Mouse (Mus musculus) limb, embryonic 13.5 days (tissue): ENCODE data around the gene Wwp2. TPM values are rescaled to one million over a fixed set of nuclear protein-coding genes. Genes with fewer than 3 reads are reported as not detected.

Experiments used
- ATAC-seq: fragments of 200-750 bp; cut with Nextera tagmentation; 2 replicates; pipeline ENCODE4 v1.8.0; 2017; ENCODE audit warnings: low read depth, moderate number of reproducible peaks, moderate TSS enrichment; ENCODE audit not compliant: low FRiP score
- H3K27ac ChIP-seq: fragments of 300-500 bp; sonication (generic); 2 replicates; pipeline ENCODE4 v1.5.1; 2015; ENCODE audit warnings: inconsistent platforms, mild to moderate bottlenecking, moderate library complexity
- H3K27me3 ChIP-seq: fragments of 300-500 bp; sonication (generic); 2 replicates; pipeline ENCODE4 v1.6.1; 2015; ENCODE audit warnings: mild to moderate bottlenecking, inconsistent platforms
- H3K36me3 ChIP-seq: fragments of 300-500 bp; sonication (generic); 2 replicates; pipeline ENCODE4 v1.6.1; 2015; ENCODE audit warnings: inconsistent platforms, mild to moderate bottlenecking, moderate library complexity
- H3K4me1 ChIP-seq: fragments of 300-500 bp; sonication (generic); 2 replicates; pipeline ENCODE4 v1.6.1; 2015; ENCODE audit warnings: inconsistent platforms
- H3K4me2 ChIP-seq: fragments of 300-500 bp; sonication (generic); replicated peaks from 2 replicates; pipeline ENCODE4 v1.6.1; 2015; ENCODE audit warnings: inconsistent platforms, mild to moderate bottlenecking, moderate library complexity
- H3K4me3 ChIP-seq: fragments of 300-500 bp; sonication (generic); 2 replicates; pipeline ENCODE4 v1.5.1; 2015; ENCODE audit warnings: moderate library complexity, mild to moderate bottlenecking, inconsistent platforms
- H3K9ac ChIP-seq: fragments of 300-500 bp; sonication (generic); 2 replicates; pipeline ENCODE4 v1.6.1; 2015; ENCODE audit warnings: mild to moderate bottlenecking, inconsistent platforms
- H3K9me3 ChIP-seq: fragments of 300-500 bp; sonication (generic); 2 replicates; pipeline ENCODE4 v1.6.1; 2016; ENCODE audit warnings: inconsistent platforms
- WGBS: fragments of 180-500 bp; shearing (Covaris S2); methylation state at CpG from one replicate; pipeline ENCODE4 v1.1.7; 2015; 5-methylcytosine and 5-hydroxymethylcytosine counted together
- polyA plus RNA-seq: library from polyadenylated mRNA; unstranded; fragments of >200 nt; fragmentation: Nextera tagmentation; extraction: Ambion mirVana; gene quantifications from 2 replicates; pipeline ENCODE4 v1.2.1, GENCODE M21; 2015

Wwp2 gene
- polyA plus RNA-seq, 1 experiment from 2014 or later: 329 TPM

DNA sequence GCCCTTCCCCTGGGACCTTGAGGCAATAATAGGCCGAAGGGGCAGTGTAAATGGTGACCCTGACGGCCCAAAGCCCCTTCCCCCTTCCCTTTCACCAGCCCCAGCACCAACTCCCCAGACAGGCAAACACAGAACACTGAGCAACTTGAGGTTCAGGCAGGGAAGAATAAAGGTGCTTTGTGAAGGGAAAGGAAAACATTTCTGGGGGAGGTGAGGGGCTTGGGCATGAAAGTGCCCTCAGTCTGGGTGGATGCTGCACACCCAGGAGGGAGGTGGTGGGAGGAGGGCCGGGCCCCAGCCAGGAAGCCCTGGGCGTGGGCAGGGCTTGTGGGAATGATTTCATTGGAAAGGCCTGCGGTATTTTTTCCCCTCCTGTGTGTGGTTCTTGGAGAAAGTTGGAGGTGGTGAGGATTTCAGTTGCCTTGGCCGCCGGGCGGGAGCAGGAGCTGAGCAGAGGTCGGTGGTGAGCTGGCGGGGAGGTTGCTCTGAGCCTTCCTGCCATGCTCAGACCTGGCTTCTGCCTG lies 108.5 kb downstream of the Wwp2 start:
- WGBS: 28% methylated on average over 10 of the region's 10 CpGs
- H3K27ac ChIP-seq: peak overlapping the region; percentile 98
- H3K36me3 ChIP-seq: peaks cover 50% of the 10 kb centered on the region
- peak; percentile 90 for ATAC-seq
- peak overlapping the region; percentile 83 for H3K9ac ChIP-seq
- peak overlapping the region; percentile 59 for H3K4me2 ChIP-seq
- H3K4me3 ChIP-seq: peak overlapping the region; percentile 48
- no peaks in the 10 kb centered on the region for H3K9me3 ChIP-seq
- no peaks in the 10 kb centered on the region for H3K27me3 ChIP-seq
- peaks cover 46% of the 10 kb centered on the region for H3K4me1 ChIP-seq

DNA sequence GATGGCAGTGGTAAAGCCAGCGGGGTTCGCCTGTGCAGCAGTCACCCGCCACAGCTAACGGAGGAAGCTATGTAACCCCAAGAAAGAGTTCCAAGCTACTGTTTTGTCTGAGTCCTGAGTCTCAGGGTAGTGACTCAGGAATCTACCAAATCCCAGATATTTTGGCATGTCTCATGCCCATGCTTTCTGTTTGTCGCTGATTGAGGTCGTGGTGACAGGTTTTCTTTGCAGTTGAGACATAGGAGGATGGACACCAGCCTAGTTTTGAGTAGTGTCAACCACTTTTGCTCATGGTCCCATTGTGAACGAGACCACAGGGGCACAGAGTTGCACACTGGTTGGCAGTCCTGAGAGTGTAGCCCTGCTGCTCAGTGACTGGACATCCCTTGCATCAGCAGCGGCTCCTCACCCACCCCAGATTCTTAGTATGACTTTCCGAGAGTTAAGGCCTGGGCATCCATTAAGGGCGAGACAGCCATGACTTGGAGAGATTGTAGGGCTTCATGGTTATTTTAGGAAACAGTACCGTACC lies 109.5 kb downstream of the Wwp2 start:
- Histone ChIP-seq H3K27me3 (no peaks in the 10 kb centered on the region), H3K4me3 (peak overlapping the region; percentile 48), H3K4me2 (peak overlapping the region; percentile 59), H3K9ac (peak overlapping the region; percentile 83), H3K9me3 (no peaks in the 10 kb centered on the region), H3K36me3 (peaks cover 56% of the 10 kb centered on the region), H3K4me1 (peaks cover 42% of the 10 kb centered on the region), H3K27ac (peak overlapping the region; percentile 98)
- no peak for ATAC-seq
- 79% methylated on average over 11 of the region's 11 CpGs for WGBS

DNA sequence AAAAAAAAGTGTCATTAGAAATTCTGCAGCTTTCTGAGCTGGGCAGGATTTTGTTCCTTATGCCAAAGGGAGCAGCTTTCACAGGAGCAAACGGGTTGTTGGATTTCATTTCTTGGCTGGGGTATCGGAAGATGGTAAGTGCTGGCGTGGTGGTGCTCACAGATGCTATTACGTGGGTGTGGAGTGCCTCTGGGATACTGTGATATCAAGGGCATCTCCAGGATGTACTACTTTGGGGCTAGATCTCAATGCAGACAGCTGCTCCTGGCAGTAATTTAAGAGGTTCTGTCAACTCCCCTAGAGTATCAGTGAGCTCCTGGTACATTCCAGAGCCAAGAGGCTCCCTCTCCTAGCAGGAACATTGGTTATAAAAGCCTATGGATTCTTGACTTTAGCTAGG lies 110.0 kb downstream of the Wwp2 start:
- Histone ChIP-seq H3K4me1 (peaks cover 39% of the 10 kb centered on the region), H3K9me3 (no peaks in the 10 kb centered on the region), H3K9ac (peak overlapping the region; percentile 83), H3K27me3 (no peaks in the 10 kb centered on the region), H3K36me3 (peaks cover 58% of the 10 kb centered on the region), H3K4me3 (peak overlapping the region; percentile 48), H3K4me2 (peak overlapping the region; percentile 59), H3K27ac (peak overlapping the region; percentile 98)
- 79% methylated on average over 4 of the region's 4 CpGs for WGBS
- ATAC-seq: no peak

DNA sequence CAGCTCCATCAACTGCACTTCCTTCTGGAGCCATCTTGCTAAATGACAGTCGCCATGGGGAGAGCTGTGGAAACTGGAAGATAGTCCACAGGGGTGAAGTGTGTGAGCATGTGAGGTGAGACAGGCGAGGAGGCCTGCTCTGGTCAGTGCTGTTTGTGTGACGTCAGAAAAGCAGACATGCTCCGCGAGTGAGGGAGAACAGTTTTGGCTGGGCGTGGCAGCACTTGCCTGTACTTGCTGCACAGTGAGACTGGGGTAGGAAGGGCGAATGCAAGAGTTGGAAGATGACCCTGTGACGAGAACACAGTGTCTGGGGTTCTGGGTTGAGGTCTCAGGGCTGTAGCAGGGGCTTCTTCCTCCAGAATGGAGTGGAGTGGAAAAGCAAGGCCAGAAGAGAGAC lies 110.7 kb downstream of the Wwp2 start:
- Histone ChIP-seq H3K27ac (peak overlapping the region; percentile 98), H3K9ac (peak overlapping the region; percentile 83), H3K4me1 (peaks cover 34% of the 10 kb centered on the region), H3K27me3 (no peaks in the 10 kb centered on the region), H3K36me3 (peaks cover 62% of the 10 kb centered on the region), H3K4me3 (peak overlapping the region; percentile 48), H3K9me3 (no peaks in the 10 kb centered on the region), H3K4me2 (peak overlapping the region; percentile 59)
- ATAC-seq: no peak
- 69% methylated on average over 8 of the region's 8 CpGs for WGBS

DNA sequence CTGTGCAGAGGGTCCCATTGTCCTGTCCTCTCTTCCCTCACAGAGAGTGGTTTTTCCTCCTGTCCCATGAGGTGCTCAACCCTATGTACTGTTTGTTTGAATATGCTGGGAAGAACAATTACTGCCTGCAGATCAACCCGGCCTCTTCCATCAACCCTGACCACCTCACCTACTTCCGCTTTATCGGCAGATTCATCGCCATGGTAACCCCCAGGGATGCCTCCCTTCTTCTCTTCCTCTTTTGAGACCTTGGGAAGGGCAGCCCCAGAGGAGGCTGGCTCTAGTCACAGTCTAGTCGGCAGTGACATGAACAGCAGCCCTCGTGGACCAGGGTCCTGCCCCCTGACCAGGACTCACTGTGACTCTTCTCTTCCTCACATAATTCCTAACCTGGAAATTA lies 116.1 kb downstream of the Wwp2 start:
- H3K9me3 ChIP-seq: no peaks in the 10 kb centered on the region
- H3K27me3 ChIP-seq: no peaks in the 10 kb centered on the region
- H3K9ac ChIP-seq: peak overlapping the region; percentile 83
- H3K36me3 ChIP-seq: peaks cover 95% of the 10 kb centered on the region
- 0 out of 2 replicates have a peak, but pooled peaks cover 14% of the 10 kb centered on the region for H3K4me1 ChIP-seq
- H3K27ac ChIP-seq: peak overlapping the region; percentile 98
- H3K4me2 ChIP-seq: peak overlapping the region; percentile 59
- H3K4me3 ChIP-seq: peak overlapping the region; percentile 48
- WGBS: 72% methylated on average over 6 of the region's 6 CpGs
- ATAC-seq: no peak

DNA sequence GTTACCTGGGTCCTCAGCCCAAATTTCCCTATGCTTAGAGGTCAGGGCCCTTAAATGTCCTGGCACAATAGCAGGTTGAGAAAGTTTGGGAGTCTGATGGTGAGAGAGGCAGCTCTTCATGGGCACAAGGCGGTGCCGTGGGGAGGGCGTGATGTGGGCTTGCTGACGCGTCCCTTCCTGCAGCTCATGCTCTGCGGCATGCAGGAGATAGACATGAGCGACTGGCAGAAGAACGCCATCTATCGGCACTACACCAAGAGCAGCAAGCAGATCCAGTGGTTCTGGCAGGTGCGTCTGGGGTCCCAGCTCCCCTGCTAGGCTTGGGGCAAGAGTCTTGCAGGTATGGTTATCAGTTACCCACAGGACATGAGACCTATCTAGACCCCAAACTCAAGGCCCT lies 119.1 kb downstream of the Wwp2 start:
- peak overlapping the region; percentile 62; the same call in 1 of the 2 replicates for H3K9ac ChIP-seq
- H3K27ac ChIP-seq: peak overlapping the region; percentile 83
- H3K36me3 ChIP-seq: peaks cover 81% of the 10 kb centered on the region
- H3K4me3 ChIP-seq: peak overlapping the region; percentile 24; the same call in 1 of the 2 replicates
- 0 out of 2 replicates have a peak, but pooled peaks cover 9% of the 10 kb centered on the region for H3K4me1 ChIP-seq
- H3K27me3 ChIP-seq: no peaks in the 10 kb centered on the region
- no peak for ATAC-seq
- peak overlapping the region; percentile 53 for H3K4me2 ChIP-seq
- WGBS: 88% methylated on average over 10 of the region's 10 CpGs
- H3K9me3 ChIP-seq: no peaks in the 10 kb centered on the region

DNA sequence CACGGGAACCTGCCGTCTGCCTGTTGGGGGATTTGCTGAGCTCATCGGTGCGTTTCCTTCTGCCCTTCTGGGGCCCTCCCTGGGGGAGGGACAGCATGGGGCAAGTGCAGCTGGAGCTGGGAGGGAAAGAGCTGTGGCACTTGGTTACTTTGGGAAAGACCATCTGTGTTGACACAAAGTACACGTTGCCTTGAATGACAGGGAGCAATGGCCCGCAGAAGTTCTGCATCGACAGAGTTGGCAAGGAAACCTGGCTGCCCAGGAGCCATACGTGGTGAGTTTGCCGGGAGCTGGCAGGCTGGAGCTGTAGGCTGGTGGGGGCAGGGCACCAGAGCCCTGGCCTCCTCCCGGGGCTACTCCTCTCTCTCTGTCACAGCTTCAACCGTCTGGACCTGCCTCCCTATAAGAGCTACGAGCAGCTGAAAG lies 120.4 kb downstream of the Wwp2 start:
- H3K27ac ChIP-seq: peak overlapping the region; percentile 83
- H3K4me3 ChIP-seq: 0 out of 2 replicates have a peak overlapping the region, but pooled peaks have one; percentile 5
- no peaks in the 10 kb centered on the region for H3K9me3 ChIP-seq

DNA sequence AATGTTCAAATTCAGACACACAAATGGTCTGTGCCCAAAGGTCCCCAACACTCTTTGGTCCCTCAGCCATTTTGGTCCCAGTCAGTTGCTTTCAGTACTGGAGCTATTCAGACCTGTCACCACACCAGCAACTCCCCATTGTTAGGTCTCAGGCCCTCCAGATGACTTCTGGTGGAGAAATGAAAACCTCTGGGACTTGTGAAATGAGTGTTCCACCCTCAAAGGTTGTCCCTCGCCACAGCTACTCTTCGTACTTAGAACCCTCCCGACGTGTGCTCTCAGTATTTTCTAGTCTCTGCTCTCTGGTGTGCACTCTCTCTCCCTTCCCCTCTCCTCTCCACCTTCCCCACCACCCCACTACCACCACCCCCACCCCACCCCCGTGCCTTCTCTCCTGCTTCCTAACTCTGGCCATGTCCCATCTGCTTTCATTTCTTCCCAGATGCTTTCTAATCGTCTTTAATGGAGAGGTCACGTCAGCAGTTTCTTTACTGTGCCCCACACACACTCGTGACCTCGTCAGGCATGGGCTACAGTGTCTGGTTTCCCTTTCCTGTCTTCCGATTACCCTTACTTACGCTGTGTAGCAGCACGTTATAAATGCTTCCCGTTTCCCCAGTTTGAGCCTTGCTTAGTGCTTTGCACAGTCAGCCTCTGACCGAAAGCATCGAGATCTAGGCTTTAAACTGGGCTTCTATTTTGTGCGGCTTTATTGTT lies 124.8 kb downstream of the Wwp2 start:
- Histone ChIP-seq H3K36me3 (peaks cover 28% of the 10 kb centered on the region), H3K4me1 (peaks cover 22% of the 10 kb centered on the region), H3K9ac (peak overlapping the region; percentile 21; the same call in 1 of the 2 replicates), H3K4me3 (no peak overlapping the region), H3K27me3 (no peaks in the 10 kb centered on the region), H3K4me2 (peak overlapping the region; percentile 49), H3K9me3 (no peaks in the 10 kb centered on the region), H3K27ac (peak overlapping the region; percentile 59)
- ATAC-seq: peak; percentile 42; the same call in 1 of the 2 replicates
- 25% methylated on average over 16 of the region's 16 CpGs for WGBS

More for the DNA sequence above, 120.4 kb downstream of the Wwp2 start:
- WGBS: 51% methylated on average over 12 of the region's 12 CpGs
- Histone ChIP-seq H3K27me3 (no peaks in the 10 kb centered on the region), H3K4me1 (peaks cover 20% of the 10 kb centered on the region), H3K9ac (peak overlapping the region; percentile 32), H3K4me2 (peak overlapping the region; percentile 53; the same call in 1 of the 2 replicates), H3K36me3 (peaks cover 68% of the 10 kb centered on the region)
- ATAC-seq: no peak

DNA sequence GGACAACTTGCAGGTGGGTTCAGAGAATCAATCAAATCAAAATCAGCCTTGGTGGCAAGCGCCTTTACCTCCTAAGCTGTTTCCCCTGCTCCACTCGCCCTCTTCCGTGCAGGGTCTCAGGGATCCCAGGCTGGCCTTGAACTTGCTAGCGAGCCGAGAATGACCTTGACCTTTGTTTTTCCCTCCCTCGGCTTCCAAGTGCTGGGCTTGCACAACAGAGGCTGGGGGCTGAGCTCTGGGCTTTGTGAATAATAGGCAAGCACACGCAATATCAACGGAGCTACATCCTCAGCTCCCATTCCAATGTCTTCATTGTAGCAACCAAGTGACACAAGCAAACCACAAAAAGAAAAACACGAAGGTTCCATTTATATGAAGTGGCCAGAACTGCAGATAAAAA lies 126.0 kb downstream of the Wwp2 start:
- H3K9me3 ChIP-seq: no peaks in the 10 kb centered on the region
- WGBS: 66% methylated on average over 9 of the region's 9 CpGs
- H3K4me1 ChIP-seq: peaks cover 14% of the 10 kb centered on the region
- H3K27me3 ChIP-seq: no peaks in the 10 kb centered on the region
- ATAC-seq: no peak
- H3K9ac ChIP-seq: no peak overlapping the region
- peaks cover 16% of the 10 kb centered on the region for H3K36me3 ChIP-seq
- no peak overlapping the region for H3K4me3 ChIP-seq
- no peak overlapping the region for H3K27ac ChIP-seq
- no peak overlapping the region for H3K4me2 ChIP-seq

DNA sequence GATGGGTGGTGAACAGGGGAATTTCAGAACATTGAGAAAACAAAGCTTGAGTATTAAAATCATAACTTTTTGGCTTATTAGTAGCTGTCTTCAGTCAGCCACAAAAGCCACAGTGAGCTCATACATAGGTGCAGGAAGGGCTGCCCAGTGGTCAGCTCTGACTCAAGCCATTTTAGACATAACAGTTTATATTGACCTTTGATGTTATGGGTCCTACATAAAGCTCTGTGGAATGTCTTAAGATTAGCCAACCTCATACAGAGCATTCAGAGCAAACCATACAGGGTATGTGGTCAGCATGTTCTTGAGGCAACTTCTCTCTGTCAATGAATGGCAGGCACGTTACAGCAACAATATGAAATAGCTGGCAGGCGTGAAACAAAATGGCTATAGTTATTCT lies 134.9 kb downstream of the Wwp2 start:
- H3K27ac ChIP-seq: no peak overlapping the region

DNA sequence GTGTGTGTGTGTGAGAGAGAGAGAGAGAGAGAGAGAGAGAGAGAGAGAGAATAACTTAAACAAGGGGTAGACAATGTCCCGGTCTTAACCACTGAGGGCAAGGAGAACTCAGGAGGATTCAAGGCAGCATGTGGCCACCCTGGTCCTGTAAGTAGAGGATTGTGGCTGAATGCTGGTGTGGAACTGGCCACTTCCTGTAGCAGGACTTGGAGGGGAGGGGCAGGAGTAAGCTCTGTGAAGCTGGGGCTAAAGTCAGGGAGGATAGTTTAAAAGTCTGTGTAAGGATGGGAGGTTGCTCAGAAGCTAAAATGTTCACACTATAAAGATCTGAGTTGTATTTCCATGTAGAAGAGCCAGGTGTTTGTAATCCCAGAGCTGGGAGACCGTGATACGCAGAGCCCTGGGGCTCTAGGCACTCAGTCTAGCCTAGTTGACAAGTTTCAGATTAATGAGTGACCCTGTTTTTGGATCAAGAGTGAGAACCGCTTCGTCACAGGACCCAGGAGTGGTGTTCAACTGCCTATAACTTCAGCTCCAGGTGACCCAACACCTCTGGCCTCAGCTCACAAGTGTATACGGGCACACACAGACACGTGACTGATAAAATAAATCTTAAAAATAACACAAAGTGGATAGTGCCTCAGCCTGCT lies 135.4 kb downstream of the Wwp2 start:
- WGBS: 71% methylated on average over 7 of the region's 7 CpGs

More for the DNA sequence above, 134.9 kb downstream of the Wwp2 start:
- H3K4me2 ChIP-seq: no peak overlapping the region
- WGBS: 70% methylated on average over 2 of the region's 2 CpGs
- H3K4me1 ChIP-seq: 0 out of 2 replicates have a peak, but pooled peaks cover 3% of the 10 kb centered on the region
- H3K9me3 ChIP-seq: no peaks in the 10 kb centered on the region
- H3K27me3 ChIP-seq: no peaks in the 10 kb centered on the region
- no peak overlapping the region for H3K4me3 ChIP-seq
- H3K9ac ChIP-seq: no peak overlapping the region
- ATAC-seq: no peak
- H3K36me3 ChIP-seq: no peaks in the 10 kb centered on the region

DNA sequence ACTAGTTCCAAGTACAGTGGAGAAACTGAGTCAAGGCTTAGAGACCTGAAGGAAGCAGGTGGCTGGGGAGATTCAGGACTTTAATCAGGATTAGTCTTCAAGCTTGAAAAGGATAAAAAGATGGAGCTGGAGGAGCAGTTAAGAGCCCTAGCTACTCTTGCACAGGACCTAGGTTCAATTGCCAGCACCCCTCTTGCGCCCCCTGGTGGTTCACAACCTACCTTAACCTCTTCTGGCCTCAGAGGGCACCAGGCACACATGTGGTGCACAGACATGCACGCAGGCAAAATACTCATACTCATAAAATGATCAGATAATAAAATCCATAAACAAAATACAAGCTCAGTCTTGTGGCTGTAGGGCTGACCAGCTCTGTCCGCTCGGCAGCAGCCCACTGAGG lies 136.3 kb downstream of the Wwp2 start:
- WGBS: 33% methylated on average over 4 of the region's 4 CpGs
- no peaks in the 10 kb centered on the region for H3K36me3 ChIP-seq
- ATAC-seq: peak; percentile 55; the same call in 1 of the 2 replicates
- no peaks in the 10 kb centered on the region for H3K9me3 ChIP-seq
- no peak overlapping the region for H3K27ac ChIP-seq
- H3K4me2 ChIP-seq: no peak overlapping the region
- no peak overlapping the region for H3K4me3 ChIP-seq
- H3K4me1 ChIP-seq: peaks cover 6% of the 10 kb centered on the region; the same call in 1 of the 2 replicates
- H3K9ac ChIP-seq: no peak overlapping the region
- H3K27me3 ChIP-seq: no peaks in the 10 kb centered on the region

More for the DNA sequence above, 135.4 kb downstream of the Wwp2 start:
- Histone ChIP-seq H3K4me2 (no peak overlapping the region), H3K27me3 (no peaks in the 10 kb centered on the region), H3K4me3 (no peak overlapping the region), H3K36me3 (no peaks in the 10 kb centered on the region), H3K9ac (no peak overlapping the region), H3K9me3 (no peaks in the 10 kb centered on the region), H3K4me1 (peaks cover 6% of the 10 kb centered on the region; the same call in 1 of the 2 replicates), H3K27ac (no peak overlapping the region)
- ATAC-seq: no peak
